Mouse (Mus musculus): ENCODE results near the gene Gucy1a1.

The Gucy1a1 gene

DNA sequence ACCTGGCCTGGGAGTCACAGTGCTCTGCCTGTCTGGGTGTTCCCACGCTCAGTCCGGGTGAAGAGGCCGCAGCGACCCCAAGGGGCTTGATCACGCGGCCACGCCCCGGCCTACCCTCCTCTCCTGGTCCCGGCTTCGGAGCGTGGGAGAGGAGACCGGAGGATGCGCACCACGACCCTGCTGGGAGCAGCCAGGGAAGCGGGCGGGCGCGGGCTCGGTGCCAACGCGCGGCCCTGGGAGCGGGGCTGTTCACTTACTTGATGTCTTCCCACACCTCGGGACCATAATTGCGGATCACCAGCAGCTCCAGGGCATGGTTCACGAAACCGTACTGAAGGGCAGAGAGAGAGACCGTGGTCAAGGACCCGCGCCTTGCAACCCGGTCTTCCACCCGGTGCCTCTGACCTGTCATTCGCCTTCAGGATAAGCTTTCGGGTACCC, 71.8 kb downstream of the Gucy1a1 start:
- peak; percentile 66 for DNase-seq

DNA sequence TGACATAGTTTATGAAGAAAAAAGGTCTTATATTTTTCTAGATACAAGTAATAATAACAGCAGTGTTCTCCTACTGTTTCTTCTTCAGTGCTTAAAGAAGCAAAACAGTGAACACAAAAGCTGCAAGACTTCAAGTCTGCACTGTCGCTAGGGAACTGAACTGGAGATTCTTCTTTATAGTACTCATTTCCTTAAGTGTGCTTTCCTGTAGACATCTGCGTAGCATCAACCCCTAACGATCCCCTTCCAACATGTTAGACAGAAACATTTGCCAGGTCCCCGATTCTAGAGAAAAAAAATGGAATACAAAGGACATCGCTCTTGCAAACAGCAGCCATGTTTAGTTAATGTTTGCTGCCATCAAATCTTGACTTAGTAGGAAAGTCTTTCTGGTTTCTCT, 77.8 kb downstream of the Gucy1a1 start:
- DNase-seq: no peak

DNA sequence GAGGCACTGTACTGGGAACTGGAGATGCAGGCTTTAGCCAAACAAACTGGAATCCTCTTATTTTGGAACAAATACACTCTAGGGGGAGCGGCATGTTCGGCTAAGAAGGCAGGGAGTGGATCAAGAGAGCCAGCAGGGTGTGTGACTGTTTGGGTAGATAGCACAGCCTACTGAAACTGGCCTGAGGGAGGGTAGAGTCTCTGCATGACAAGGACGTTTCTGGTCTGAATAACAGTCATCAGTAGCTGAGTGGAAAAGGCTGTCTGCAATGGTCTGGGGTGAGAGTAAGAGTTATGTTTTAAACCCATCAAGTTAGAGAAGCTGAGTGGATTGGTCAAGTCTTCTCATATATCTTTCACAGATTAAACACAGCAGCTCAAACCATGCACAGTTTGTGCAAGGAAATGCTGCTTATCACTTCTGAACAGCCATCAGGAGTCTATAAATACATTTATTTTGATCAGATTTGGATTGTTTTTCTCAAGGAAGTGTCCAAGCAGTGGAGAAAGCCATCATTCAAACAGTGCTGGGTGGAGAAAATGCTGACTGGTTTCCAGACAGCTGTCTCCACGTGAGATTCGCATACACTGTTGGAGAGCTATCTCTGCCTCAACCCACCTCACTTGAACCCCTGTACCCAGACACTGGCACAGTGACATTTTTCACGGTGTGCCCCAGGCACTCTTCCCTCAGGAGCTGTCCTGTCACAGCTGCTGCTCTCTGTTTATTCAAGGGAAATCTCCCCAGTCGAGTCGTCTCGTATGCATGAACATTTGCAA, 84.0 kb downstream of the Gucy1a1 start:
- no peak for DNase-seq

DNA sequence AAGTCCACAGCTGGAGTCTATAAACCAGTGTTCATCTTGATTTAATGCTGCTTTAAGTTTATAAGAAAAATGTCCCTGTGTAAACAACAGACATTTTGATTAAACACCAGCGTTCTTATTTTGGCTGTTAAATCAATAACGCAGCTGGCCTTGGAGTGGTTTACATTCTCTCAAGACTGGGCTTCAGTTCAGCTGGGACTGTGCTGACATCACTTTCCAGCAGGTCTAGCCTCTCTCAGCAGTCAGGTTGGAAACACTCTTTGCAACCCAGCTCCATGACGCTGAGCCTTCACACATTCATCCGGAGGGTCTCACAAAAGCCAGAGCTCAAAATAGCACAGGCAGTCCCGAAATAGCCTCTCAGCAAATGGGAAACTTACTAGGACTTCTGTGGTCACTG, 88.4 kb downstream of the Gucy1a1 start:
- DNase-seq: peak; percentile 14

DNA sequence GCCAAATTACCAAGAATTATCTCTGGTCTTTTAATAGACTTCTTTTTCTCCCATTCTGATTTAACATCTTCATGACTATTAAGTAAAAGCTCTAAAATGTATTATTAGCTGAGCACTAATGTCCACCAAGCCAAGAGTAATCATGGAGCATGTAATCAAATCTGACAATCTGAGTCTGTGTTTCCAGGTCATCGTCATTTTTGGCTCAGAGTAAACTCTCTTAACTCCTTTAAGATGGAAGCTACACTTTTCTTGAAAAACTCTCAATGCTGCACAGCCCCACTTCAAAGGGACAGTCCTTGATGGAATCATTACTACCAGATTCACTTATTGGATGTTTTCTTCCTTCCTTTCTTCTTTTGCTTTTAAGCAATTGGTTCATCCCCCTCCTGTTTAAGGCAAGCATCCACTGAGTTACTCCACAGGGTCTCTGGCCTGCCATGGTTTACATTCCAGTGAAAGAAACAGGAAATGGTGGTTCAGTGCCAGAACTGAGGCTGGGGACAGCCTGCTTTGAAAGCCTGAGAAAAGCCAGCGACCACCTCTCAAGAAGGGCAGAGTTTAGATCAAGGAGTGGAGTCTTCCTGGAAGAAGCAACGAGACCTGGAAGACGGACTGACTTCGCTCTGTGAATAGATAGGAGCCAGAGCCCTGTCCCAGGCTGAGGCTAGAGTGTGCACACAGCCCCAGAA, 91.2 kb downstream of the Gucy1a1 start:
- DNase-seq: peak; percentile 14

DNA sequence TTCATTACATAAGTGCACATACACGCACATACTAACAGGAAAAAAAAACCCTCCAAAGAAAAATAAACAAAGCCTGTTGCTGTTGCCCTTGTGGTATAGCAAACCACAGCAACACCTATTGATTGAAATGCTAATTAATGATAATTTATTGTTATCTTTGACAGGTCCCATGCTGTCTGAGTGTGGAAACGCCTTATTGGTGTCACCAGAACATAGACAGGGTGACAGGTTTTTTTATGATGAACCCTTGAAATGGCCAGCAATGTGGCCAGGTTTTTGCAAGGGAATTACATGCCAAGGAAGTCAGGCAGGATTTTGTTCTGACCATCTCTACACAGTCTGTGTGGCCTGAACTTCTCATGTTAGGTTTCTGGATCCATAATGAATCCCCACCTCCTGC, 93.6 kb downstream of the Gucy1a1 start:
- no peak for DNase-seq

DNA sequence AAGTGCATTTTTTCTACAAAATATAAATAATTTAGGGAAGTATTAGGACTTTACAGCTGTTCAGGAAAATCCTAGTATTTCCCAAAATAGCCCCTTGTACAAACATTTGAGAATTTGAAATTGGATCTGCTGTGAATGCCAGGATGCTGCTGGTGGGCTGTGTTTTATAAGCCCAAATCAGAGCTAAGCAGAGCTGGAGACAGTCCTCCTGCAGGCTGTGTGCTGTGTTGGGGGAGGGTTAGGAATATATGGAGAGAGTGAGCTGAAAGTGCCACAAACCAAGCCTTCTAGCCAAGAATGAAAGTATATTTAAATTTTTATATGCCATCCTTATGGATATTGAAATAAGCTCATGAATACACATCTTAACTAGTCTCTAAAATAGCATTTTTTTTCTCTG, 94.1 kb downstream of the Gucy1a1 start:
- DNase-seq: no peak

DNA sequence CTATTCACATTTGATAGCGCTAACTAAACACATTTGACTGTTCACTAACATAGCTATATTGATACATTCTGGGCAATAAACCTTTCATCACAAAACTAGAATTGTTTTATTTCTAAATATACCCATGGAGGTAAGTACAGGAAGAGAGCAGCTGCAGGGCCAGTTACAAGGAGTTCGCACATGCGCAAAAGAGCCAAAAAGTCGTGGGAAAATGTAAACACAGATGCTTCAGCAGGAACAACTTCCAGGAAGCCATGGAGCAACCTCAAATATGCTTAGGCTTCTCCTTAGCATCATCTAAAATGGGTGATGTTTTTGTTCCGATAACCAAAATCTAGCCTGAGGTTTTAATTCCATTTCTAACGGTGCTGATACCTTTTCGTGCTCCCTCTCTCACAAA, 96.9 kb downstream of the Gucy1a1 start:
- DNase-seq: no peak

DNA sequence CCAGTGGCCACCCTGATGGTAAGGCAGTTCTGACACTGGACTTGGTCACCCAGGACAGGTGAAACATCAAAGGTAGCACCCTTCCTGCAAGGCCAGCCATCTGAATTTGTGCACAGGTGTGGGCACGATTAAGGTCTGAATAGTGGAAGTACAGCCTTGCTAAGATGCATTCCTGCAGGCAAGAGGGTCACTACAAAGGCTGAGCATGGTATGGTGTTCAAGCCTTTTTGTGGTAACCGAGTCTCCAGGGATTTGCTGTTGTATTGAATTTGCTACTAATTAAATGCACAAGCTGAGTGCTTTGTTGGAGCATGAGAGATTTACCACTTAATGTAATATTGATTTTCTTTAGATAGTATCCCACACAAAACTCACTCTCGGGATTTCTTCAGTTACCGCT, 97.5 kb downstream of the Gucy1a1 start:
- DNase-seq: no peak

DNA sequence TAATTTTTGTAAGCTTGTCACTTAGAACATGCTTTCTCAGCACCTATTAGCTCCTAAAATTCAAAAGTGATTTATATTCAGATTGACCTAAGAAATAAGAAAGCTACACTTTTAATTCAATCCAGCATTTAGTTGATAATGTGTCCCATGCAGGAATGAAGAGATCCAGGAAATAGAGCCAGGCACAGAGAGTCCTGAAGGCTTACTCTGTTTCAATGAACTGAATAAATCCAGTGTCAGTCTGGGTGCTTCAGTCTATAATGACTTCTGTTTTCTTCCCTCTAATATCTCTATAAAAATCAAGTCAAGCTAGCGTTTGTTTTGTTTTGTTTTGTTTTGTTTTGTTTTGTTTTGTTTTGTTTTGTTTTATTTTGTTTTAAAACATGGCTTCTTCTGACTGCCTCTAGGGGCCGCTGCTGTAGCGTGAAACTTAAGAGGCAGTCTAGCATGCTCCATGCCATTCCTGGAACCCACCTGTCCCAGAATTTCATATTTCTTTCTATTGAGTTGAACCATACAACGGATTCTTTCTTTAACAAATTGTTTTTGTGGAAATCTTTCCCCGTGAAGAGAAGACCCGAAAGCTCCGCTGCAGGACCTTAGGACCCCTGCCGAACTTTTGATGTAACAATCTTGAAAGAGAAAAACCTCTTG, 98.4 kb downstream of the Gucy1a1 start:
- DNase-seq: peak; percentile 67

DNA sequence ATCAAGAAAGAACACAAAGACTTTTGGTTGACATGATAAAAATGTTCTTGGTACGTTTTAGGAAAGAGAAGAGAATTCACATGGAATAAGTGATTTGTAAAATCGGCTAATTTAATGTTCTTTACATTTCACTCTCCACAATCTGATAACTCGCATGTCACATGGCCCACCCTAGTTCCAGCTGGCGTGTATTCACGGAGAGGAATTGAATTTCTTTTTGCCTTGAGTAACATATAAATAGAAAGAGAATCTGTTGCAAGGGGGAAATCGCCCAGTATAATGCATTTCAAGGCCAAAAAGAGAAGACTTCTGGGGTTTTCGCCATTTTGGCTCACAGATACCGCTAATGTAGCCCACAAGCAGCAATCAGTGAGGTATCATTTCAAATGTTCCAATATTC, 99.5 kb downstream of the Gucy1a1 start:
- no peak for DNase-seq

DNA sequence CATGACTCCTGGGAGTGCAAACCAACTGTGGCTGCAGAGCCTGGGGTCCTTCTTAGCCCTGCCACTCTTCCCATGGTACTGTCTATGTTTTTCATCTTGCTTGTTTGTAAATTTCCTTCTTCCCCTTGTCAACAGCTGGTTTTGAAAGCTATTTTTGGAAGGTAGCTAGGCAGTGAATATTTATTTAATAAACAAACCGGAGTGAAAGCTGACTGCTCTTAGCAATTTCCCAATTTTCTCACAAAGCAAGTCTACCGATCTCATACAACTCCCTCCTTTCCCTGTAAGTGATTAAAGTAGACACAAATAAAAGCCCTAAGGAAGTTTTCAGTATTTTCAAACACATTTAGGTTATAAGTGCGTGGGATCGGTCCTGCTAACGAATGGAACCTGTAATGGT, 100.7 kb downstream of the Gucy1a1 start:
- DNase-seq: no peak

DNA sequence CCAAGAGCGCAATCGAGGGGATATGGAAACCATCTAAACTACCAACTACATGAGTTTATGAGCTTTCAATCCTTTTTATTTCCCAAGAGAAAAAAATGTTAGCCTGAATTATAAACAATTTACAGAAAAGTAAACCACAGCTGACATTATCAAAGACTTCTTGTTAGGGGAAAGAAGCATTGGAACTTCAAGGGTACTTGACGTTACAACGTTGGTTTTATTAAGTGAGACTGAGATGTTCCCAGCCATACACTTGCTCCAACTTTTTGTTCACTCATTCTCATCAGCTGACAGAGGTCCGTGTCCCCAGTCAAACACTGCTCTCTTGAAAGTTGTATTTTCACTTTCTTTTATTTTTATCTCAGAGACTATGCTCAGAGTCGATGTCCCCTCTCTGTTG, 101.9 kb downstream of the Gucy1a1 start:
- DNase-seq: no peak

All from kidney, postnatal 14 days (tissue).